Mouse (Mus musculus): Measurements from ENCODE around the gene Myoz1.

The Myoz1 gene

DNA sequence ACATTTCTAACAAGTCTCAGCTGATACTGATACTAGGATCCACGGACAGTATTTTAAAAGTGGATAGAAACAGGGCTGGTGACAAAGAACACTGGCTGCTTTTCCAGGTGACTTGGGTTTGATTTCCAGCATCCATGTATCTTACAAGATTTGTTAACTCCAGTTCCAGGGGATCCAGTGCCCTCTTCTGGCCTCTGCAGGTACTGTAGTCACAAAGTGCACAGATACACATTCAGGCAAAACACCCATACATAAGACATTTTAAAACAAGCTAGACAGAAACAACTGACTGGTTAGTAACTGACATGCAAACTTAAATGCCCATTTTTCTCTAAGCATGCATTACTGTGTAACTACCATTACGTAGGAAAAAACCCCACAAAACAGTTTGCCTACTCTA, 16.6 kb upstream of the Myoz1 start:
- peak; percentile 58 for DNase-seq (ENCODE audit: low read depth, low spot score)

DNA sequence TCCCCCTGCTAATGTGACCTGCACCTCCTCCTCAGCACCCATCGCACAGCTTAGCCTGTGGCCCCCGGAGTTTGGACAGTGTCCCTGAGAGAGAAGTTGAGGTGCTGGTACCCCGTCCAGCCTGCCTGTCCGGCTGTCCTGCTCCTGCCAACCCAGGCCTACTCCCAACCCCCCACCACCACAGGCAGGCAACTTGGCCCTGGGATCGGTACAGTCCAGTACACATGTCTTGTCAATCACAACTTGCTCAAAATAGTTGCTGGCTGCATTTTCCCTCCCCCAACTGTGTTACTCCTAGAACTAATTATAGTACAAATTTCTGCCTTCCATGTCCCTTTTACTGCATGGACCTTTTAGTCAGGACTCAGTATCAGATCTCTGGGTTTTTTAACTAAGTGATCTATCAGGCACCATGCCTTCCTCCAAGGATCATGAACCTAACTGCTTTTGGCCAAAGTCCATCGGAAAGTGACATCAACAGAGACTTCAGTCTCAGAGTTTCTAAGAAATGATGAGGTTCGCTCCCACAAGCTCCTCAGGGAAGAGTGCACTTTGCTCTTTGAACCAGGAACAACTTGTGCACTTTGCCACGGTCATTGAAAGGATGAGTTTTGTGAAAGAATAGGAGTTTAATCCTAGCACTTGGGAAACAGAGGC, 11.9 kb upstream of the Myoz1 start, which contains the start of gene Synpo2l:
TSS of gene Synpo2l (minus strand) at position 201 of the 657 bp plus-strand sequence.
- no peak for DNase-seq (ENCODE audit: low read depth, low spot score)

DNA sequence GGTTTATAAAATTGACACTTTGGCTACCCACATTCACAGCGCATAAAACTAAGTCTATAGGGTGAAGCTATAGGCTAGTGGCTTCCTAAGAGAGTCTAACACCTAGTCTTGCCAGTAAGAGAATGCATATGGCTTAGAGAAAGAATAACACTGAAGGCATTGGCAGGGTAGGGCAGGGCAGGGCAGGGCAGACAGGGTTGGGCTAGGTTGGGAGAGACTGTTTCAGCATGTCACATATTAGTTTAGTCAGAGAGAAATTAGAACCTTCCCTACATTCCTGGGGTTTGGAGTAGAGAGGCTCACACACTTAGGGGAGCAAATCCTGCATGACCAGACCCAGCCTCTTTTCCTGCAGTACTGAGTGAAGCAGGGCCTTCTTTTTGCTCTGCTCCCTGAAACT, 11.1 kb upstream of the Myoz1 start:
- no peak for DNase-seq (ENCODE audit: low read depth, low spot score)

DNA sequence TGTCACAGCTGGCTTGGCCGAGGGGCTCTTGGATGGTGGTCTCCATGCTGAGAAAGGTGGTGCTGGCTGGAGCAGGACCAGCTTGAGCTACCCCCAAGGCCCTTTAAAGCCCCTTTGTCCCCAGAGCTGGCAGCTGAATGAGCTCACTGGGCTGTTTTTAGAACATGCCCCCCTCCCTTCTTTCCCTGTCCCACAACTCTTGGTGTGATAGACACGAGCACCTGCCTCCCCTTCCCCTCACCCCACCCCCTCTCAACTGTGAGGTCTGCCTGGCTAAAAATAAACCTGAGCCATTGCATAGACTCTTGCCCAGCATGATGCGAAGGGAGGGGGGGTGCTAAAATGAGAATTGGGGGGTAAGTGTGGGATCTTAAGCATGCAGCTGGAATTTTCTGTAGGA, 8.1 kb upstream of the Myoz1 start:
- no peak for DNase-seq (ENCODE audit: low read depth, low spot score)

DNA sequence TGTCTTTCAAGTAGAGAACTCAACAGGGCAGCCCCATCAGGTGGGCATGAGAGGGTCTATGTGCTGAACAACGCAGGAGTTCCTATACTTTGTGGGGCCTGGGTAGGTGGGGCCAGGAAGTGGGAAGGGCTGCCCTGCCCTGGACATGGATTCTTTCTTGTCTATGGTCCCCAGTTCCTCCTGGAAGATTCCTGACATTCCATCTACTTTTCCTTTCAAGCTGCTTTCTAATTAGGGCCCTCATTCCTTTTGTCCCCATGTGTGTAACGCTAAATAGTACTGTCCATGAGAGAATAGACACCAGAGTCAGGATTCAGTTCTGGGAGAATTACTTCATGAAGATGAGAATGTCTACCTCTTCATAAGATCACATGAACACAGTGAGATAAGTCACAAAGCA, 7.3 kb upstream of the Myoz1 start:
- DNase-seq (ENCODE audit: low read depth, low spot score), result no peak

DNA sequence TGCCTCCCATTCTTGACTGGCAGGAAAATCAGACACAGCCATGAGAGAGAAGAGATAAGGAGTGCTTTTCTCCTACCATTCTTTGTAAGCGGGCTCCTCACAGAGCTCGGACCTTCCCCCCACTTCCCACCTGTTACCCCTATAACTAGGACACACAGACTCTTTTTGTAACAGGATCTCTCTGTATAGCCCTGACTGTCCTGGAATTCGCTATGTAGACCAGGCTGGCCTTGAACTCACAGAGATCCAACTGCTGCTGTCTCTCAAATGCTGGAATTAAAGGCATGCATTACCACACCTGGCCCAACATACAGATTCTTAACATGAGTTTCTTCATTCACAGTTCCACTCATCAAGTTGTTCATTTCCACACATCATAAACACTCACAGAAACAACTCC, 6.4 kb upstream of the Myoz1 start:
- no peak for DNase-seq (ENCODE audit: low read depth, low spot score)

DNA sequence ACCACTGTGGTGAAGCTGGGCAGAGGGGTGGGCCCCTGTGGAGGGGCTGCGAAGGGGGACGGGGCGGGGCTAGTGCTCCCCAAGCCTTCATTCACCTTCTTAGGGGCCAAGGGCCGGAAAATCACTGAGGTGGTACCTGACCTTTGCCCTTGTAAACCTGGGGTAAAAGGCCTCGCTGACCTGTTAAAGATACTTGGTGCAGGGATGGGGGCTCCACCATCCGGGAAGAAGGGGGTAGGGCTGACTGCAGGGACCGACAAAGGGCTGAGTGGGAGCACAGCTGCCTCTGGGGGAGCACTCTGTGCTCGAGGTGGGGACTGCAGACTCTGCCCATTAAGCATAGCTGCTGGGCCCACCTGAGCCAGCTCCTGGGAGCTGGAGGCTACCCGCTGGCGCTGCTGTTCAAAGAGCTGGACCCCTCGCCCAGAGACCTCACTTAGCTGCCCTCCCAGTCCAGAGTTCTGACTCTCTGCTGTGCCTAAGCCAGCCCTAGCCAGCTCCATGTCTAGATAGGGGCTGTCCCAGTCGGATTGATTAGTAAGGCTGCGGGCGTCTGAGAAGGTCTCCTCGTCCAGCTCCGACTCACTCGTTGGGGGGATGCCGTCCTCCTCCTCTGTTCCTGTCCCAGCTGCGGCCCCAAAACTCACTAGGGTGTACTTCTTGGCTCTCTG, 5.5 kb upstream of the Myoz1 start:
- no peak for DNase-seq (ENCODE audit: low read depth, low spot score)

DNA sequence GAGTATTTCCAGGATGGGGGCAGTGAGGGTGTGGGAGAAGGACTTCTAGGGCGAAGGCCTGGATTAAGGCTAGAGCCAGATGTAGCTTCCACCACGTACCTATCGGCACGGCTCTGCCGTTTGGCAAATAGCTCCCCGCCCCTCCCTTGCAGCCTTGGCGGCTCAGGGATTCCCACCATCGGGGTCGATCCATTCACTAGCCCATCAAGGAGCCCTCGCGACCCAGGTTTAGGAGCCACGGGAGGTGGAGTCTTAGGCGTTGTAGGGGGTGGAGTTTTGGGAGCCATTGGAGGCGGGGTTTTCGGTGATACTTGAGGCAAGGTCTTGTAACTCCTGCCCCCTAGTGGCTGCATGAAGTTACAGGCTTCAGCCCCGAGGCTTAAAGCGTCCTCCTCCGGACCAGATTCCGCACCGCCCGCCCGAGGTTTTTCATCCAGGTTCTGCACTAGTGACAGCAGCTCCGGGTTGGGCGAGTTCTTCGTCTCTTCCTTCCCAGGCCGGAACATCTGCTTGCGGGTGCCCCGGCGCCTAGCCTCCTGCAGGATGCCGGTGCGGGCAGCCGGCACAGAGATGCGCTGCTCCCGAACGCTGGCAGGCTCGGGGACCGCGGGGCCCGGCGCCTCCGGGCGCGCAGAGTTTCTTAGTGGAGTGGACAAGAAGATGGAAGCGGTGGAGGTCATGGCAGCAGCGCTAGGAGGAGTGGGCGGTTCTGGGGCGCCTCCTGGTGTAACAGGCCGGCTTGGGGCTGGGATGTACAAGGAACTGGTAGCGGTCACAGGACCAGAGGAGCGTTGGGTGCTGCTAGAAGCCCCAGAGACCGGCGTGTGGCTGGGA, 4.7 kb upstream of the Myoz1 start:
- peak; percentile 96 for DNase-seq (ENCODE audit: low read depth, low spot score)

DNA sequence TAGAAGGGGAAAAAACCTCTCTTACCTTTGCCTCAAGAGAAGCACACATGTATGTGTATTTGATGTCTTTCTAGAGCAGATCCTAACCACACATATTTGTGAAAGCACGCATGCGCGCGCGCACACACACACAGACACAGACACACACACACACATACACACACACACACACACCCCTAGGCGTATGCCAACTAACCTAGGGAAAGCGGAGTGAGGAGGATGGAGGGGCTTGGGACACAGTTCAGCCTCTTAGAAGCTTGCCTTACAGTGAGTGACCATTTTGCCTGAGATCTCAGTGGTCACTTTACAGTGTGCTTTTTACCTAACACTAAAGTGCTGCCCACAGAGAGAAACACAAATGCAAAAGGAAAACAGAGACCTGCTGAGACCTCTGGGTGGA, 3.3 kb upstream of the Myoz1 start:
- no peak for DNase-seq (ENCODE audit: low read depth, low spot score)

DNA sequence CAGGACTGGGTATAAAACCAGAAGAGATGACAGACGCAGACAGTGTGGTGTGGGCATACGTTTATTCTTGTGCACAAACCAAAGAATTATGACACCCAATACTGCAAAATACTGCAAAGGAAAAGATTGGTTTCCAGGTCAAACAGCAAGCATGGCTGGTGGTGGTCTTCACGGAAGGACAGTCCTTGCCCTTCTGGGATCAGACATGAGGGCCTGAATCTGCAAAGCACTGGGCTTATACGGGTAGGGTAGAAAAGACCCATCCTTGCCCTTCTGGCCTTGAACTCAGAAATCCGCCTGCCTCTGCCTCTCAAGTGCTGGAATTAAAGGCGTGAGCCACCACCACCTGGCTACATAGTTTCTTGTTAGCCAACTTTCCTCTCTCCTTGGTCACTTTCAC, 2.6 kb upstream of the Myoz1 start:
- DNase-seq (ENCODE audit: low read depth, low spot score), result no peak

DNA sequence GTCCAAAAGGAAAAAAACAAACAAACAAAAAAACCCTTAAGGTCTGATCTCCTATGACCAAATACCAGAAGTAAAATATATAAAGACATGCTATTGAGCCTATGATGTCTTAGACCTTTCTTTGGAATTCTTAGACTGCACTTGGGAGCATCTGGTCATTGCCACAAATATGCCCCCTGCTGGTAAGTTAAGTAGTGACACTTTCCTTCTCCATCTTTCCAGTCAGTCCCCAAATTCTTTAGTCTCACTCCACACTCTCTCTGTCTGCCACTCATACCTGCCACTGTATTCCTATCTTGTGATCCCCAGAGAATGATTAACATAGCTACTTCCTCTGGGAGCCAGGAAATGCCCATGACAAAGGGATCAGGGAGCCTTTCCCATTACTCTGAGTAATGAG, 2.0 kb upstream of the Myoz1 start:
- no peak for DNase-seq (ENCODE audit: low read depth, low spot score)

DNA sequence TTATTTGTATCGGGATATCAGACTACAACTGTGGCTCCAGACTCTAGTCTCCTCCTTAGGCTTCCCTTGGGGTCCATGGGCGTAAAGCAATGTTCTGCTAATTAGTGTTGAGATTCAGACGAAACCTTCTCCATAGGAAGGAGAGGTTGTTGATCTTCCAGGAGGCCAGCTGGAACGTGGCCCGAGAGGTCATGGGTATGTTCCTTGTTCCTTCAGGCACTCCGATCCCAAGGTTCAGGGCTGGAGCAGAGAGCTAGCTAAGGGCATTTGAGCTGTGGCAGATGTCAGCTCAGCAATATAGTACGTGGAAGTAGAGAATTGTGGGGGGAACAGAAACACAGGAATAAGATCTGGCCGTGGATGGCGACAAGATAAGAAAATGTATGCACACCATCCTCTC, 609 bp downstream of the Myoz1 start:
- DNase-seq (ENCODE audit: low read depth, low spot score), result no peak

DNA sequence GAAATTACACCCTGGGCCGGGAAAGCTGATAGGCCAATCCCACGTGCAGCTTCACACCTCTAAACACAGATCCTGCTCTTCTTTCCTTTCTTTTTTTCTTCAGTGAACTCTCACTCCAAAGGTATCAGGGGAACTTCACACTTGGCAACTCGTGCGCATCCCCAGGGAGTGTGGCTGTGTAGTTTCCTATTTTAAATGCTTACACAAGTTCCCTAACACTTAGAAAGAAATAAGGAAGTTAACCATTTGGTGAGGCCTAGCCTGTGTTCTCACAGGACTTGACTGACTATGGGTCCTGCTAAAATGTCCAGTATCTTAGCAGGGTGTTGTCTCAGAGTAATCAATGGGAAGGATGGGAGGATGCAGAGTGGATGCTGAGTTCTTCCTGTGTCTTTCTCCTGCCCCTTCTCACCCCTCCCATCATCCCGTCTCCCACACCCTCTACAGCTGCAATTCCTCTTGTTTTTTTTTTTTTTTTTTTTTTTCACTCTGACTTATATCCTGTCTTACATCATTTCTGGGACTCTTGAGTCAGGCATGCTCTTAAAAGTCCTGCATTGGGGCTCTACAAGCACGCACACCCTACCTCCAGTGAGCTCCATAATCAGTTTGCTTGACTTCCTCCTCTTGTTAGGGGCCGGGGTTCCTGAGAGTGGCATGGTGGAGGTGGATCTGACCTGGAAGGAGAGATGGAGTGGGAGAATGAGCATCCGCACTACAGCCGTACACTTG, 1.5 kb downstream of the Myoz1 start:
- DNase-seq (ENCODE audit: low read depth, low spot score), result no peak

DNA sequence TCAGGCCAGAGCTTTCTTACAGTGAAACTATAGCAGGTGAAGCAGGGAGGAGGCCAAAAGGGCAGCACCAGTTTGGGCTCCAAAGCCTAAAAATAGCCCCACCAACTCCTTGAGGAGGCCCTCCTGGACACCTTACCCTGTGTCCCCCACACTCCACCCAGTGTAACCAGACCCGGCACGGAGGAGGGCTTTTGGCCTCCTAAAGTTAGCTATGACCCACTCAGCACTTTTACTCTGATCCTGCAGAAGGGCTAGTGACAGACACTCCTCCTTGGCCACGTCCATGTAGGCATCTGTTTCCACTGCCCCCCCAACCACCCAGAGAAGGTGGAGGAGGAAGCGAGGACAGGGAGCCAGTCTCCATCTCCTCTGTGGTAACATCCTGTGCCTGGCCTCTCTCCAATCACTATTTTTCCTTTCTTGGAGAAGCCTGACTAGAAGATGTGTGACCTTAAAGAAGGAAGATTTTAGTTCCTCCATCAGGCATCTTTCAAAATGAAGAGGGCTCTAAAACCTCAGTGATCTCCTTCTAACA, 4.6 kb downstream of the Myoz1 start:
- no peak for DNase-seq (ENCODE audit: low read depth, low spot score)

DNA sequence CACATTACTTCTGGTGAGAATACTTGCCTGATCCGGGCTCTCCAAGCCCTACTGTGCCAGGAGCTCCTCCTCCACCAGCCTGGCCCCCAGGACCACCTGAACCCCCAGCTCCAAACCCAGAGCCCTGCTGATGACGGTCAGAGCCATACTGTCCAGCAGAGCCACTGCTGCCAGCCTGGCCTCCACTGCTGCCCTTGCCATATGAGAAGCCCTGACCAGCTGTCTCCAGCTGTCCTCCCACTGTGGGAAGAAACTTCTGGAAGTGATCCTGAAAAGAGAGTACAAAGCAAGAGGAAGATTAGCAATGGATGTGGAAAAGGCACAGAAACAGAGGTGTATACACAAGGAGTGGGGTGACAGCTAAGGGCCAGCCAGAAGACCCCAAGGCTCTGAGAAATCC, 5.3 kb downstream of the Myoz1 start:
- no peak for DNase-seq (ENCODE audit: low read depth, low spot score)

DNA sequence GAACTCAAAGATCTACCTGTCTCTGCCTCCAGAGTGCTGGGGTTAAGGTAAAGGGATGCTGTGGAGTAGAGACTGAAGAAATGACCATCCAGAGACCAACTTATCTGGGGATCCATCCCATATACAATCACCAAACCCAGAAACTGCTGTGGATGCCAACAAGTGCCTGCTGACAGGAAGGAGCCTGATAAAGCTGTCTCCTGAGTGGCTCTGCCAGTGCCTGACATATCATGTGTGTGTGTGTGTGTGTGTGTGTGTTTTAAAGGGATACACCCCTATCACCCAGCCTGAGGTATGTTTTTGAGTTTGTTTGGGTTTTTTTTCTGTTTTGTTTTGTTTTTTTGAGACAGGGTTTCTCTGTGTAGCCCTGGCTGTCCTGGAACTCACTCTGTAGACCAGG, 10.0 kb downstream of the Myoz1 start:
- DNase-seq (ENCODE audit: low read depth, low spot score), result no peak

DNA sequence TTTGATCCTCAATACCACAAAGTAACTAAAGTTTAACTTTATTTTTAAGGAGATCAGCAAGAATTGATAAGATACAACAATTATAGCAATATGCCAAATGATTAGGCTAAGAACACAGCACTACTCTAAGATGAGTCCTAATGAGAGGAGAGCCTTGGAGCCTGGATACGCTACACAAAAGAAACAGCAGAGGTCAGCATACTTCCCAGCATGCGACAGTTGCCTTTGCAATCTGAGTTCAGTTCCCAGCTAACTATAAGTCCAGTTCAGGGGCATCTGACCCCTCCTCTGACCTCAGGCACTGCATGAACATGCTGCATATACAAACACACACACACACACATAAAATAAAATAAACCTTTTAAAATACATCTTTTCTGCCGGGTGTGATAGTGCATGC, 10.8 kb downstream of the Myoz1 start:
- no peak for DNase-seq (ENCODE audit: low read depth, low spot score)

DNA sequence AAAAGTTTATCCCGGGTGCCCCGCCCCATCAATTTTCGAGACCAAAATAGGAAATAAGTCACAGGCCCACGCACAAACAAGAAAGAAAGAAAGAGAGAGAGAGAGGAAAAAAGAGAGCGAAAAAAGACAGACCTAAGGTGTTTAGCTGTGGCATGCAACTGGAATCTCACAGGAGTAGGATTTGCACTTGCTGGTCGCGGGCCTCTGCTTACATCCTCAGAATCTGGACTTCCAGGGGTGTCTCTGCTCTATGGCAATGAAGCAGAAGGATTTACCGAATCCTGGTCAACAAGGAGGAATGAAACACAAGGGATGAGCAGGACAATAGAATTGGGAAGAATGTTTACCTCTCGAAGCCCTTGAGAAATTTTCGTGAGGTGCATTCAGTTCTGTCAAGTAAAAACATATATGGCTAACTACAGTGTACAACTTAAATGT, 14.9 kb downstream of the Myoz1 start:
- DNase-seq (ENCODE audit: low read depth, low spot score), result no peak

DNA sequence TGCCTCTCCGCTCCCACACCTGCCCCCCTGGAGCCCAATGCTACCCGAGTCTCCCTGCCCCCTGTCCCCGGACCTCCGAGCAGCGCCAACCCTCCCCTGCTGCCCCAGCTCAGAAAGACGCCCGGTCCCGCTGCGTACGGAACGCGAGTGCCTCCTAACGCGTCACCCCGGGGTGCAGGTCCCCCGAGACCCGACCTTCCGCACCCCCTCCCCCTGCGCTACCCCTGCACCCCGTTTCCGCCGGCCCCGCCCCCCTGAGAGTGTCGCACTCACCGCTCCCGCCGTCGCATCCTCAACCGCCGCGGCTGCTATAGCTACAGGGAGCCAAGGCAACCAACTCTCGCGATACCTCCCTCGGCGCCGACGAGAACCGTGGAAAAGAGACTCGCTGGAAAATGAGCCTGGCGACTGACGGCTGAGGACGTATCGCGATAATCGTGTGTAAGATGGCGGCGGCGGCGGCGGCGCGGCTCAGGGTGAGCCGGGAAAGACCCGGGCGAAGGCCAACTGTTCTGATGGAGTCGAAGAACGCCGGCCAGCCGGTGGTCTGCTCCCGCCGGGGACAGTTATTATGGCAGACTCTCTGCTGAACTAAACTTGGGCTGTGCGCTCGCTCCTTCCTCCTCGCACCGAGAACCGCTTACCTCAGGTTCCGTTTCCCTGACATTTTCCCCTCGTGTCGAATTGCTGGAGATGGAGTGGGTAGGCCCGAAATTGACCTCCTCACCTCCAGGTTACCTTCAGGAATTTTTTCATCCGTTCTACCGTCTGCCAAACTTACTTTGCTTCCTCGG, 15.5 kb downstream of the Myoz1 start, which contains the start of gene Usp54:
TSS of gene Usp54 (minus strand) at position 420 of the 794 bp plus-strand sequence.
- peak; percentile 93 for DNase-seq (ENCODE audit: low read depth, low spot score)

DNA sequence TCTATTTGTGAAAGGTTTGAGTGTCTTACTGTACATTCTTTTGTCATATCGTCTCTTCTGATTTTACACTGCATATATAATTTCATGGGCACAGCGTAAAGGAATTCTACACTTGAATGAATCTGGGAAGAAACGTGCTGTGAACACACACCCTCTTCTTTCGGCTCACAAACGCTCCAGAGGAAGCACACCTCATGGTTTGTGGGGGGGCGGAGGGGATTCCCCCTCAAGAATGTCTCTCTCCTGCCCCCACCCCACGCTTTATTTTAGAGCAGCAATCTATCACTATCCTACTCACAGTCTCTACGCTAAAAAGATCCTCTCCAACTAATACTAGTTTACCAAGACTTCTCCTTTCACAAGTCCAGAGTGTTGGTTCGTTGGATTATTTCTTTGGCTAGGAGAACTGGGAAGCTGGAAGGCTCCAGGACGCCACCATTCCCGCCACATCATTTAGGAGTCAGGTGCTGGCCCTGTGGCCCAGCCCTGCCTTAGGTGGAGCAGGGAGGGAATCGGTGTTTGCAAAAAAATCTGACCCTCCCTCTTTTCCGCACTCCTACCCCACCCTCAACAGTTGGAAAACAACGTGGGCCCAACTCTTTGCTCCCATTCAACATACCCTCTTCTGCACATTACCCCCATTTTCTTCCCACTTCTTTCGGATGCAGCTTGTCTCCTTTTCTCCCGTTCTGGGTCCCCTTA, 16.3 kb downstream of the Myoz1 start:
- peak; percentile 48 for DNase-seq (ENCODE audit: low read depth, low spot score)

All from WW6 (cell line).